Mouse (Mus musculus) liver, embryonic 14.5 days (tissue): ENCODE measurements around the gene Ppp2r5c. TPM values are rescaled to one million over a fixed set of nuclear protein-coding genes. Genes with fewer than 3 reads are reported as not detected.
A peak's percentile ranks its signal among the peaks of the same experiment; 100 is the strongest.

Experiments used
- ATAC-seq: fragments of 200-750 bp; cut with Nextera tagmentation; 2 replicates; pipeline ENCODE4 v1.8.0; 2017; ENCODE audit warnings: moderate number of reproducible peaks, mild to moderate bottlenecking, moderate library complexity; ENCODE audit not compliant: insufficient read depth
- DNase-seq, 3 experiments: peaks; one replicate each; pipeline ENCODE4 v3.0.0-alpha.2; 2012 to 2013; ENCODE audit warnings: low read depth in 3 of 3, low spot score in 3 of 3
- H3K27ac ChIP-seq: fragments of 300-500 bp; sonication (generic); 2 replicates; pipeline ENCODE4 v1.5.1; 2014; ENCODE audit warnings: moderate library complexity, mild to moderate bottlenecking, control low read depth, inconsistent platforms
- H3K27me3 ChIP-seq: fragments of 300-500 bp; sonication (generic); 2 replicates; pipeline ENCODE4 v1.6.1; 2014; ENCODE audit warnings: mild to moderate bottlenecking, low read length, moderate library complexity; ENCODE audit not compliant: control insufficient read depth, insufficient read depth
- H3K36me3 ChIP-seq: fragments of 300-500 bp; sonication (generic); replicated peaks from 2 replicates; pipeline ENCODE4 v1.6.1; 2014; ENCODE audit warnings: low read depth; ENCODE audit not compliant: control insufficient read depth, insufficient read depth
- H3K4me1 ChIP-seq, 2 experiments: fragments of 200-500 bp in 1 of 2; fragments of 300-500 bp in 1 of 2; sonication (generic) in 1 of 2; replicated peaks; 2 replicates each; pipeline ENCODE4 v1.6.1; 2012 to 2014; ENCODE audit warnings: antibody characterized with exemption in 1 of 2, inconsistent platforms in 1 of 2, low read length in 1 of 2; ENCODE audit not compliant: control insufficient read depth in 2 of 2, insufficient read depth in 2 of 2
- H3K4me2 ChIP-seq: fragments of 300-500 bp; sonication (generic); 2 replicates; pipeline ENCODE4 v1.6.1; 2014; ENCODE audit warnings: low read depth, mild to moderate bottlenecking, control low read depth, moderate library complexity
- H3K4me3 ChIP-seq, 2 experiments: fragments of 200-500 bp in 1 of 2; fragments of 300-500 bp in 1 of 2; sonication (generic) in 1 of 2; 2 replicates each; pipeline ENCODE4 v1.5.1; 2012 to 2014; ENCODE audit warnings: low read depth in 2 of 2, low read length in 2 of 2, mild to moderate bottlenecking in 2 of 2, control low read depth in 1 of 2, inconsistent platforms in 1 of 2, moderate library complexity in 1 of 2; ENCODE audit not compliant: insufficient read depth in 1 of 2
- H3K9ac ChIP-seq: fragments of 300-500 bp; sonication (generic); replicated peaks from 2 replicates; pipeline ENCODE4 v1.6.1; 2014; ENCODE audit warnings: mild to moderate bottlenecking, control low read depth, moderate library complexity
- H3K9me3 ChIP-seq: fragments of 300-500 bp; sonication (generic); 2 replicates; pipeline ENCODE4 v1.6.1; 2016; ENCODE audit warnings: low read length, mixed read lengths; ENCODE audit not compliant: control insufficient read depth
- CTCF ChIP-seq: IDR thresholded peaks from 2 replicates; pipeline ENCODE4 v1.5.1; 2016; ENCODE audit warnings: antibody characterized with exemption, low read depth, control low read depth
- EP300 ChIP-seq: IDR thresholded peaks from 2 replicates; pipeline ENCODE4 v1.6.1; 2016; ENCODE audit warnings: antibody characterized with exemption, low read depth
- WGBS: fragments of 180-500 bp; shearing (Covaris S2); extraction: QIAGEN DNeasy Blood & Tissue Kit; methylation state at CpG from one replicate; pipeline ENCODE4 v1.1.7; 2014; ENCODE audit not compliant: insufficient replicate concordance; 5-methylcytosine and 5-hydroxymethylcytosine counted together
- polyA plus RNA-seq, 2 experiments: library from polyadenylated mRNA; depleted of rRNA in 1 of 2; stranded (reverse) in 1 of 2; unstranded in 1 of 2; fragments of >200 nt; fragmentation: Nextera tagmentation in 1 of 2; extraction: Ambion mirVana in 1 of 2; gene quantifications; 2 replicates each; pipeline versions ENCODE4 v1.2.1 to v1.2.3; 2012 to 2014

The Ppp2r5c gene
- polyA plus RNA-seq, 2 experiments, result 22.6 to 70.8 TPM

GRCm38 (mm10) chr12:110419879-110420278 is 27.0 kb upstream of the Ppp2r5c start:
- no peak overlapping the region for H3K9ac ChIP-seq
- WGBS, result 6% methylated on average over 2 of the region's 2 CpGs
- DNase-seq (peak in 1 of 3 experiments; percentile 33), ATAC-seq (peak; percentile 43; the same call in 1 of the 2 replicates)
- no peaks in the 10 kb centered on the region for H3K36me3 ChIP-seq
- H3K4me2 ChIP-seq, result no peak overlapping the region
- no peak for TF ChIP-seq EP300
- TF ChIP-seq CTCF, result no peak
- H3K4me1 ChIP-seq, result peaks cover 0 to 5% of the 10 kb centered on the region in 2 experiments; a peak in 3 of 4 replicates
- H3K27ac ChIP-seq, result no peak overlapping the region
- H3K9me3 ChIP-seq, result no peaks in the 10 kb centered on the region
- no peaks in the 10 kb centered on the region for H3K27me3 ChIP-seq
- no peak overlapping the region for H3K4me3 ChIP-seq

DNA sequence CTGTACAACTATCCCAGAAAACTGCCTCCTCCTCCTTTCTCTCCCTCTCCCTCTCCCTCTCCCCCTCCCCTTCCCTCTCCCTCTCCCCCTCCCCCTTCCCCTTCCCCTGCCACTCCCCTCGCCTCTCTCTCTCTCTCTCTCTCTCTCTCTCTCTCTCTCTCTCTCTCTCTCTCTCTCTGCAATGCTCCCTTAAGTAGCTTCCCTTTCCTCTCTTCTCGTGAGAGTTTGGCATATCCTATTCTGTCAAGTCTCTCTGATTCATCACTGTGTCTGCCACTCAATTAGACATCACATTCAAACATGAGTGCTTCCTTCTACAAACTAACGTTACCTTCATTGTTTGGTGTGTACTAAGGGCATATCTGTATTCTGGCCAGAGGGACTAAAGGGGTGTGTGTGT is 25.6 kb upstream of the Ppp2r5c start:
- DNase-seq (no peak), ATAC-seq (no peak)
- no peaks in the 10 kb centered on the region for H3K9me3 ChIP-seq
- H3K36me3 ChIP-seq, result no peaks in the 10 kb centered on the region
- 24% methylated on average over 3 of the region's 3 CpGs for WGBS
- no peaks in the 10 kb centered on the region for H3K27me3 ChIP-seq
- TF ChIP-seq CTCF (no peak), EP300 (no peak)
- H3K4me2 ChIP-seq, result no peak overlapping the region
- H3K27ac ChIP-seq, result no peak overlapping the region
- H3K4me1 ChIP-seq, result peaks cover 0 to 5% of the 10 kb centered on the region in 2 experiments; a peak in 3 of 4 replicates
- no peak overlapping the region for H3K4me3 ChIP-seq
- H3K9ac ChIP-seq, result no peak overlapping the region

- no peak for ATAC-seq
- Histone ChIP-seq H3K9ac (no peak overlapping the region), H3K27me3 (no peaks in the 10 kb centered on the region), H3K27ac (no peak overlapping the region), H3K36me3 (no peaks in the 10 kb centered on the region), H3K4me1 (no peaks in the 10 kb centered on the region; a peak in 1 of 4 replicates), H3K4me3 (no peak overlapping the region), H3K9me3 (no peaks in the 10 kb centered on the region), H3K4me2 (no peak overlapping the region)
- DNase-seq, result no peak
- 61% methylated on average over 5 of the region's 5 CpGs for WGBS
- TF ChIP-seq EP300 (no peak), CTCF (no peak)
These were observed 22.8 kb upstream of the Ppp2r5c start for GRCm38 (mm10) chr12:110424008-110424704.

- no peak overlapping the region for H3K9ac ChIP-seq
- no peak for DNase-seq
These were observed 20.4 kb upstream of the Ppp2r5c start for GRCm38 (mm10) chr12:110426417-110427010.

GRCm38 (mm10) chr12:110429340-110429973 is 17.5 kb upstream of the Ppp2r5c start:
- WGBS, result 57% methylated on average over 12 of the region's 12 CpGs
- DNase-seq, result no peak
- no peaks in the 10 kb centered on the region for H3K36me3 ChIP-seq
- H3K4me2 ChIP-seq, result no peak overlapping the region
- ATAC-seq, result no peak
- H3K9ac ChIP-seq, result no peak overlapping the region
- H3K9me3 ChIP-seq, result no peaks in the 10 kb centered on the region
- H3K4me3 ChIP-seq, result no peak overlapping the region
- no peaks in the 10 kb centered on the region for H3K27me3 ChIP-seq
- H3K4me1 ChIP-seq, result no peaks in the 10 kb centered on the region
- TF ChIP-seq EP300 (no peak), CTCF (no peak)
- no peak overlapping the region for H3K27ac ChIP-seq

More at GRCm38 (mm10) chr12:110426417-110427010, 20.4 kb upstream of the Ppp2r5c start:
- TF ChIP-seq CTCF, result no peak
- no peak for TF ChIP-seq EP300
- no peaks in the 10 kb centered on the region for H3K9me3 ChIP-seq
- H3K4me3 ChIP-seq, result no peak overlapping the region
- no peak overlapping the region for H3K27ac ChIP-seq
- WGBS, result 71% methylated on average over 13 of the region's 13 CpGs
- H3K4me2 ChIP-seq, result no peak overlapping the region
- ATAC-seq, result no peak
- H3K4me1 ChIP-seq, result no peaks in the 10 kb centered on the region
- no peaks in the 10 kb centered on the region for H3K27me3 ChIP-seq
- H3K36me3 ChIP-seq, result no peaks in the 10 kb centered on the region
